9 mouse cellular contexts compared by ENCODE assay signal in the genomic region with DNA sequence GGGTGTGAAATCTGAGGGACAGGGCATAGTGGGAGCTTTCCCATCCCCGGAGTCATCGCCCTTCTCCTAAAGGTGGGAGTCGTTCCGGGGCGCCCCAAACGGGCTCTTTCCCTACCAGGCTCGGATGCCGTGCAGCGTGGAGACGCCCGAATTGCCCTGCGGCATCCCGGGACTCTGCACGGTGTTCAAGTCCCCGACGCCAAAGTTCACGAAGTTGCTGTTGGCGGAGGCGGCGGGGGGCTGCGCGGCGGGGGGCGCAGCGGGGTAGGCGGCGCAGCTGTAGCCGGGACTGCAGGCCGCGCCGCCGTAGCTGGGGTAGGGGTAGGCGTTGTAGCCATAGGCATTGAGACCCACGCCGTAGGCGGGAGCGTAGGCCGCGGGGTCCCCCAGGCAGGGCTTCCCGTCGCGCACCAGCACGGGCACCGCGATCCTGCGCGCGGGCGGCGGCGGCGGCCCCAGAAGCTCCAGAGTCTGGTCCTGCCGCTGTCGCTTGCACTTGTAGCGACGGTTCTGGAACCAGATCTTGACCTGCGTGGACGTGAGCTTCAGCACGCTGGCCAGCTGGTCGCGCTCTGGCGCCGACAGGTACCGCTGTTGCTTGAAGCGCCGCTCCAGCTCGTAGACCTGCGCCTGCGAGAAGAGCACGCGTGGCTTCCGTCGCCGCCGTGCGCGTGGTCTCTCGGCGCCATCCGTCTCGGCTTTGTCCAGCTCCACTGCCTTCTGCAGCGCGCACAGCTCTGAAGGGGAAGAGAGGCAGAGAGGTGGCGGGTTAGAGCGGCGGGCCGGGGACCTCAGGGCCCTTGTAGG. TPM values are rescaled to one million over a fixed set of nuclear protein-coding genes. Genes with fewer than 3 reads are reported as not detected.
DNase-seq lines count a peak whose midpoint lies in the region; ATAC-seq lines count a peak whose summit lies in the region.
"Had no signal": no experiment of that assay in that cellular context is flagged by ENCODE, and none has a peak within 500 bp of the region (broad histone marks: within the 10 kb centered on the region; RNA-seq: fewer than 3 reads in every experiment).

No protein-coding gene starts in this region.

- no peak overlapping the region for H3K9ac ChIP-seq in forebrain, embryonic 15.5 days (replicated peaks)
- H3K9ac ChIP-seq in stomach, embryonic 14.5 days (replicated peaks; ENCODE audit: low read depth, low read length): peak overlapping the region; percentile 18; the same call in 1 of the 2 replicates

- peaks cover 99% of the 10 kb centered on the region for H3K27me3 ChIP-seq in forebrain, embryonic 15.5 days
- H3K27me3 ChIP-seq in limb, embryonic 10.5 days (ENCODE audit: low read depth, poor library complexity, severe bottlenecking): peaks cover 100% of the 10 kb centered on the region
- peaks cover 66% of the 10 kb centered on the region for H3K27me3 ChIP-seq in stomach, embryonic 14.5 days (ENCODE audit: control insufficient read depth, insufficient read depth, low read length)

- H3K27ac ChIP-seq in forebrain, embryonic 15.5 days (replicated peaks): no peak overlapping the region
- 0 out of 2 replicates have a peak overlapping the region, but pooled peaks have one; percentile 34 for H3K27ac ChIP-seq in limb, embryonic 10.5 days
- no peak overlapping the region for H3K27ac ChIP-seq in stomach, embryonic 14.5 days (ENCODE audit: low read length)

- no peak for ATAC-seq in forebrain, embryonic 15.5 days (replicated peaks)
- no peak for ATAC-seq in stomach, embryonic 14.5 days (ENCODE audit: insufficient number of reproducible peaks, insufficient read depth, low FRiP score, low read depth)

- peaks cover 8% of the 10 kb centered on the region; the same call in 1 of the 2 replicates for H3K4me1 ChIP-seq in forebrain, embryonic 15.5 days
- H3K4me1 ChIP-seq in limb, embryonic 10.5 days: peaks cover 16% of the 10 kb centered on the region
- peaks cover under 1% of the 10 kb centered on the region; the same call in 1 of the 2 replicates for H3K4me1 ChIP-seq in stomach, embryonic 14.5 days (ENCODE audit: control insufficient read depth, insufficient read depth, low read length)

- WGBS in forebrain, embryonic 15.5 days: under 1% methylated on average over 80 of the region's 87 CpGs
- WGBS in limb, embryonic 10.5 days: under 1% methylated on average over 87 of the region's 87 CpGs
- WGBS in stomach, embryonic 14.5 days: 1% methylated on average over 87 of the region's 87 CpGs

- H3K4me2 ChIP-seq in forebrain, embryonic 15.5 days (replicated peaks): peak overlapping the region; percentile 22; the same call in 1 of the 2 replicates
- H3K4me2 ChIP-seq in stomach, embryonic 14.5 days (replicated peaks; ENCODE audit: low read depth, low read length): peak overlapping the region; percentile 32

- peak; percentile 16 for DNase-seq in retina, embryonic 14.5 days (ENCODE audit: low spot score)
- DNase-seq in retina, postnatal 1 day: no peak
- peak; percentile 69 for DNase-seq in limb, embryonic 10.5 days (ENCODE audit: low spot score)
- DNase-seq in spleen, postnatal 10 days (ENCODE audit: low spot score in 2 of 2): no peak
- no peak for DNase-seq in c-Kit-positive CD71-positive TER-119-positive erythroid progenitor cells, embryonic 14.5 days (ENCODE audit: low spot score)
- DNase-seq in ovary, adult 18-20 months (ENCODE audit: low spot score): no peak
- DNase-seq: lung, adult 18-20 months had no signal

- H3K36me3 ChIP-seq in forebrain, embryonic 15.5 days: no peaks in the 10 kb centered on the region
- H3K36me3 ChIP-seq in limb, embryonic 10.5 days: no peaks in the 10 kb centered on the region
- no peaks in the 10 kb centered on the region for H3K36me3 ChIP-seq in stomach, embryonic 14.5 days (ENCODE audit: control insufficient read depth, insufficient read depth, low read length)

- peak overlapping the region; percentile 16 for H3K4me3 ChIP-seq in forebrain, embryonic 15.5 days
- H3K4me3 ChIP-seq in limb, embryonic 10.5 days: peak overlapping the region; percentile 20
- peak overlapping the region; percentile 28 for H3K4me3 ChIP-seq in stomach, embryonic 14.5 days (ENCODE audit: low read depth, low read length)

- no peaks in the 10 kb centered on the region for H3K9me3 ChIP-seq in forebrain, embryonic 15.5 days
- H3K9me3 ChIP-seq in limb, embryonic 10.5 days (replicated peaks): no peaks in the 10 kb centered on the region
- H3K9me3 ChIP-seq in stomach, embryonic 14.5 days (ENCODE audit: control insufficient read depth, low read depth, low read length): no peaks in the 10 kb centered on the region

RNA-seq across cellular contexts. Expression of a gene that starts 5.7 kb away (rescaled TPM):
- polyA plus RNA-seq in forebrain, embryonic 15.5 days (2015; fragmentation: Nextera tagmentation; extraction: Ambion mirVana): 0.59 TPM in 1 of 2 replicates, not detected in the other
- polyA plus RNA-seq in limb, embryonic 10.5 days (2016; fragmentation: Nextera tagmentation; extraction: Ambion mirVana): 0.10 and 0.14 TPM in 2 replicates
- polyA plus RNA-seq in stomach, embryonic 14.5 days (2014; fragmentation: Nextera tagmentation; extraction: Ambion mirVana): 6.4 and 8.1 TPM in 2 replicates

RNA-seq across cellular contexts. Expression of a gene that starts 58.2 kb away (rescaled TPM):
- 51.0 and 54.5 TPM in 2 replicates for polyA plus RNA-seq in forebrain, embryonic 15.5 days (2015; fragmentation: Nextera tagmentation; extraction: Ambion mirVana)
- polyA plus RNA-seq in limb, embryonic 10.5 days (2016; fragmentation: Nextera tagmentation; extraction: Ambion mirVana): 46.0 and 46.9 TPM in 2 replicates
- polyA plus RNA-seq in stomach, embryonic 14.5 days (2014; fragmentation: Nextera tagmentation; extraction: Ambion mirVana): 49.8 and 53.6 TPM in 2 replicates

Comparison
In these comparisons a context has a peak if more than half of its experiments do, and no peak if none do; other contexts are left out.
1. DNase-seq: peak in retina, embryonic 14.5 days (single experiment) and limb, embryonic 10.5 days (single experiment); none in retina, postnatal 1 day (single experiment), spleen, postnatal 10 days (0 of 2), c-Kit-positive CD71-positive TER-119-positive erythroid progenitor cells, embryonic 14.5 days (single experiment) and ovary, adult 18-20 months (single experiment).
2. Peak in every context shown above with its lines, with median percentiles within 50 percentile points of each other: H3K4me3 ChIP-seq.